Mouse (Mus musculus) bone marrow macrophage, adult 2 months (primary cell): ENCODE results near the gene Tmem254c.
"Not testable (repeated sequence)": the region's sequence is repeated elsewhere in the genome, so short reads cannot be mapped to it uniquely, and the experiment has no call there.

Source experiments
- CTCF ChIP-seq: IDR thresholded peaks from 2 replicates; pipeline ENCODE4 v1.5.1; 2012; ENCODE audit warnings: low read depth, mild to moderate bottlenecking, low read length, moderate library complexity
- POLR2A ChIP-seq: IDR thresholded peaks from 2 replicates; pipeline ENCODE4 v1.6.1; 2012; ENCODE audit warnings: mild to moderate bottlenecking, low read depth, low read length, borderline replicate concordance

DNA sequence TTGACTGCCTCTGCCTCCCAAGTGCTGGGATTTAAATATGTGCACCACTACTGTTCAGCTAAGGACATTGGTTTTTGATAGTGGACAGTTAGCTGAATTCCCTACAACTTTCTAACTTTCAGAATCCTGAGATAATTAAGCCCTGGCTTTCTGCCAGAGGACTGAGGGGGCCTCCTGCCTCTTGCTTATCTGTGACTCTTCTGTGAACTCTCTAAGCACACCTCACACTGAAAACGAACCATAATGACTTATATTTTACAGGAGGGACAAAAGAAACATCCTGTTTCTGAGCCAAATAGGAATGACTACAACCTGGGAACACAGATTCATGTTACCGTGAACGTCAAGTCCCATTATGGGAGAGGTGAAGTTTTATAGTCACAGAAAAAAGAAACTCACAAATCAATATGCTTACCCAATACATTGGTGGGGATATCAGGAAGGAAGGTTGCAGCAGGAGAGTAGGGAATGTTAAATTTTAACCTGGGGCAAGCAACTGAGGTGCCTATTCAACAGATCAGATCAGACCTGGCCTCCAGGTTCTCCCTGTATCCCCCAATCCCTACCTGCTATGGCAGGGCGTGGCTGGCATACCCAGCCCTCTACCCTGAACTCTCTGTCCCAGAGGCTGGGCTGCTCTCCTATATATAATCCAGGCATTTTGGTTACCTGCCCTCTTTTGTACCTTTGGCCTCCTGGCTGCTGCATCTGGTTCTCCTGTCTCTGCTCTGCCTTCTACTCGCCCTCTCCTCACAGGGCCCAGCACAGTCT, 9.7 kb upstream of the Tmem254c start:
- TF ChIP-seq CTCF, POLR2A: not testable (repeated sequence)
